Mouse (Mus musculus): ENCODE measurements around the gene Noct.

DNA sequence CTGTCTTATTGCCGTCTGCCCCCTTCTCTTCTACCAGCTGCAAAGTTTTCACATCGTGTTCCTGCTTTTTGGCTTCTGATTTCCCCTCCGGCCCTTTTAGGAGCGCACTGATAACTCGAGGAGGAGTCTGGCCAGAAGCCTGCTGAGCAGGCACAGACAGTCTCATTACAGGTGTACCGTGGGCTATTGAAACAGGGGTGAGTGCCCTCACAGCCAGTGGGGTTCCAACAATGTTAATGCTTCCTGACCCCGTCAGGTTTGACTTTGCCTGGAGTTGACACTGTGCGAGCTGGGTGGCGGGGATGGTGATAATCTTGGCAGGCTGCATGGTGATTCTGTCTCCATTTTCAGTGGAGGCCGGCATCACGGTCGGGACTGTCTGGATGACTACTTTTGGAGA, 32.2 kb downstream of the Noct start:
- TF ChIP-seq EP300 (IDR thresholded peaks at IDR 0.05) = no peak
- TF ChIP-seq CTCF (IDR thresholded peaks at IDR 0.05) = no peak

Data from lung, postnatal 0 days (tissue).